Mouse (Mus musculus) large intestine, adult 2 months (tissue): Measurements from ENCODE around the gene Efna2. TPM values are rescaled to one million over a fixed set of nuclear protein-coding genes. Genes with fewer than 3 reads are reported as not detected.

Experiments
- DNase-seq: peaks from one replicate; pipeline ENCODE4 v3.0.0-alpha.2; 2012; ENCODE audit warnings: low read depth, low spot score
- WGBS: fragments of 180-500 bp; shearing (Covaris S2); methylation state at CpG from one replicate; pipeline ENCODE4 v1.1.7; 2018; 5-methylcytosine and 5-hydroxymethylcytosine counted together
- polyA plus RNA-seq: library from polyadenylated mRNA; depleted of rRNA; stranded (reverse); fragments of >200 nt; gene quantifications from 2 replicates; pipeline ENCODE4 v1.2.3, GENCODE M21; 2012; rRNA removed

Gene Efna2
- 0.95 and 1.1 TPM in 2 replicates for polyA plus RNA-seq

DNA sequence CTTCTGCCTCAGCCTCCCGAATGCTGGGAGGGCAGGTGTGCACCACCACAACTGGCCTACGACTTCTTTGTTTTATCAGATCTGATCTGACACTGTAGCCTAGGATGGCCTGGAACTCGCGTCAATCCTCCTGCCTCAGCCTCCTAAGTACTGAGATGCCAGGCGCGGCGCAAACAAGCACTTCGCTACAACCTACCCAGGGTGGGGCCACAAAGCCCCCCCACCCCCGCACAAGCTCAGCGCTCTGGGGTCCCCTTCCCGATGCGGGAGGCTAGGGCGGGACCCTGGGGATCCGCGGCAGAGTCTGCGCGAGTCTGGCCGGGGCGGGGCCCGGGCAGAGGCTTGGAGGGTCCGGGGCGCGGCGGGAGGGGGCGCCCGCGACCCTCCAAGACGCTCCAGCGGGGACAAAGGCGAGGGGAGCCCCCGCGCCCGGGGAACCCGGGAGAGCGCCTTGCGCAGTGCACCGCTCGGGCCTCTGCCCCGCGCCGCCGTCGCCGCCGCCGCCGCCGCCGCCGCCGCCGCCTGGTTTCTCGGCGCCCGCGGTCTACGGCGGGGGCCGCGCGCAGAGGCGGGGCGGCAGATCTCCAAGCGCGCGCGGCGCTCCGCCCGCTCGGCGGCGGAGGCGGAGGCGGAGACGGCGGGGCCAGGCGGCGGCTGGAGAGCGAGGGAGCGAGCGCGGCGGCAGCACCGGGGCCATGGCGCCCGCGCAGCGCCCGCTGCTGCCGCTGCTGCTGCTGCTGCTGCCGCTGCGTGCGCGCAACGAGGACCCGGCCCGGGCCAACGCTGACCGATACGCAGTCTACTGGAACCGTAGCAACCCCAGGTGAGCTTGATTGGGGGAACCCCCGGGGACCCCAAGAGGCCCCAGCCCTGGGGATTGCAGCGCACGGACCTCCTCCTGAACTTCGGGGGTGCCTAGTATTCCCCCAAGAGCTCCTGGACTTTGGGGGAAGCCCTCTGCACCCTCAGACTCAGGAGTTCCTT, at the start of gene Efna2:
Gene Efna2, plus strand, starts transcription at position 415 of the 984 bp plus-strand sequence.
- DNase-seq: no peak
- WGBS: 5% methylated on average over 101 of the region's 106 CpGs

DNA sequence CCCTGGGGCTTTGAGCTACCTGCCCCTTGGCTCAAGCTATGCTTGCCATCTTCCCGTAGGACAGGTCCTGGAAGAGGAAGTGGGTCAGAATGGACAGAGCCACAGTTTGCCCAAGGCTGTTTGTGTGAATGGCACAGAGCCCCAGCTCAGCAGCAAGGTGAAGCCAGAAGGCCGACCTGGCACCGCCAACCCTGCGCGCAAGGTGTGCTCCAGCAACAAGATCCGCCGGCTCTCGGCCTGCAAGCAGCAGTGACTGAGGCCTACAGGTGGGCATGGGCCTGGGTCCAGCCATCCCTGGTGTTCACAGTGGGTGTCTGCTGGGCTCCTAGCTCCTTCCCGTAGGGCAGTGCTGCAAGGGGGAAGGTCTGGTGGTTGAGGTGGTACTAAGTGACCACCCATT, 49.4 kb upstream of the Efna2 start:
- no peak for DNase-seq
- WGBS: 34% methylated on average over 9 of the region's 9 CpGs

DNA sequence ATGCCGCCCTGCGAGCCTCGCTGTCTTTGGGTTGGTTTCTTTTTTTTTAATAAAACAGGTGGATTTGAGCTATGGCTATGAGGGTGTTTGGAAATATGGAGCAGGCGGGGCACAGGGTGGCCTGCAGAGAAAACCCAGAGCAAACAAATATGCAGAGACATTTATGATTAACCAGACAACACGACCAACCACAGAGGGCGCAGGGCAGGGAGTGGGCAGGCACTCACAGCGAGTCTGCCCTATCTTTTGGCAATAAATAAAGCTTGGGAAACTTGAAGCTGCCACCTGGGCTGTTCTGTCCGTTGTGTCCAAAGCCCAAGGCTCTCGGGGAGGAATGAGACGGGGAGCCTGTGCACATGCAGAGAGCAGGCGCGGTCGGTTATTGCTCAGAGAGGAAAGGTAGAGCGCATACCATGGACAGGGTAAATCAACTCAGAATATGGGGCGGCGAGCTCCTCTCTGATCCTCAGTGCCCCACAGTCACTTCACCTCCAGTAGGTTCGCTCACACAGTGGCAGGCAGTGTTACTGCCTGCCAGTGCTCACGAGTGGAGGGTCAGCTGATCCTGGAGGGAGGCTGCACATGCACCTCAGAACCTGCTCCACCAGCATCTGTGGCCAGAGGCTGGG, 48.8 kb upstream of the Efna2 start:
- DNase-seq: no peak
- WGBS: 34% methylated on average over 18 of the region's 18 CpGs

DNA sequence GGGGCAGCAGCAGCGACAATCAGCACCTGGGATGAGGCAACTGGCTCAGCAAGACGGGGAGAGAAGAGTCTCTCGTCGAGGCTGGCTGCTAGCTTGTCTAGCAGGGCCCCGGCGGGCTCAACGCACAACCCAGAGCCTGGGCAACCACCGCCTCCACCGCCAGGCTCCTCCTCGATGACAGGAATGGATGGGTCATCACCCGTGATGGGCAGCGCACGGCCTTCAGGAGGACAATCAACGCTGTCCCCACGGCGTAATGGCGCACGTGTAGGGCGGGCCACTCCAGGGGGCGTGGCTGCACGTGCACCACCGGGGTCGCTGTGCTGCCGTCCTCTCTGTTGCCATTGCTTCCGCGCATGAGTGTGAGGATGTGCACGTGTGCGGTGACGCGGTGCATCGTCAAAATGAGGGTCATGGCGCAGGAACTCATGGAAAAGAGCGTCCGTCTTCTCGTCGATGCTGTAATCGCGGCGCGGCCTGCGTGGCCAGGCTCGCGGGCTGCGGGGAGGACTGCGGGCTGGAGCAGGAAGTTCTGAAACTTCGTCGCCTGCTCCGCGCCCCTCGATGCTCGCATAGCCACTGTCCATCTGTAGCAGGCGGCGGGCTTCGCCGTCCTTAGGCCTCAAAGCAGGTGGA, 47.8 kb upstream of the Efna2 start:
- DNase-seq: no peak
- 73% methylated on average over 55 of the region's 55 CpGs for WGBS

DNA sequence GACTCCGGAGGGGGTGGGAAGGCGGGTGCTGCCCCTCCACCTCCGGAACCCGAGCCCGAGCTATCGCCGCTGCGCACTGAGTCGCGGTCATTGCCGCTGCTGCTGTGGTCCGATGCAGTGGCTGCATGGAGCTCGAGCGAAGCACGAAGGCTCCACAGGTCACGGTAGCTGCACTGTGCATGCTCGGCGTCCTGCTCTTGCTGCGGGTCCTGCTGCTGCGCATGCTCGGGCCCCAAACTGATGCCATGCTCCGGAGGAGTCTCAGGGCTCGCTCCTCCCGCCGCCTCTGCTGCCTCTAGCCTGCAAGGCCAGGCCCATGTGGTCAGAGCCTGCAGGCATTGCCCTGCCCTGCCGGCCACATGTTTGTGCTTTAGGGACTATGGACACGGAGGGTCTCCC, 47.3 kb upstream of the Efna2 start:
- no peak for DNase-seq
- 87% methylated on average over 27 of the region's 27 CpGs for WGBS

DNA sequence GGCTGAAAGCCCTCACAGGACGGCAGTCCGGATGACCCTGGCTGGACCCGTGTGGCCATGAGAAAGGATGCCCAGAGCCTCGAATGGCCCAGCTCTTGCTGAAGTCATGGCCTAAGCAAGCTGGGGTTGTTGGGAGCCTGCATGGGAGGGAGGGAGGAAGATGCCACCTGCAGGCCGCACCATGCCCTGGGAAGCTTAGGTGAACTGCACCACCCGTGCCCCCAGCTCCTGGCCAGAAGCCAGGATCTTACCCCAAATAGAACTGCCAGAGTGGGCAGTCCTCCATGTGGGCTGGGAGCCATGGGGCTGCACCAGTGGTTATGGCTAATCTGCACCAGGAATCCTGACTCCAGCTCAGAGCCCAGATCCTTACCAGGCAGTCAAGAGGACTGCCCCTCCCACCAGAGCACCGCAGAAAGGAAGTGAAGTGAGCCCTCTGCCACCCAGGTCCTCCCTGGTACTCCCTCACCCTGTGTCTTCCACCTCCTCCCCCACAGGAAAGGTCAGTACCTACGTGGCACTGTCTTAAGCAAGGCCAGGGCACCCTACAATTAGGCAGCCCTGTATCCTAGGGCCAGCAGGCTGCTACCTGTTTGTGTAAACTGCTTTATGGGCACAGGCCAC, 45.9 kb upstream of the Efna2 start:
- WGBS: 60% methylated on average over 8 of the region's 8 CpGs
- no peak for DNase-seq

DNA sequence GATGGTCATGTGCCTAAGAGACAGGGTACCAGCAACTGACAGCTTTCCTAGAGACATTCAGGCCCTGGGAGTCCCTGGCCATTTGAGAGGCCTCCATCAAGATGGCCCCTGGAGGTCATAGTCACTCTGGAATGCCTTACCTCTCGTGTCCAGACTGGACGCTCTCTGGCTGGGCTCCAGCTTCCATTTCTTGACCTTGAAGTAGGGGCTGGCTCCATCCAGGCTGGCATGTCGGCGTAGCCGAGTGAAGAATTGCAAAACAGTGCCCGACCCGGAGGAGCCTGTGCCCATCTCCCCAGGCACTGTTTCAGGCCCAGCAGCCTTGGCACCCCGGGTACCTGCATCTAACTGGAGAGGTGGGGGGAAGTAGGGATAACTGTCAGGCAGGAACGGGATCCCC, 44.9 kb upstream of the Efna2 start:
- WGBS: 83% methylated on average over 9 of the region's 9 CpGs

DNA sequence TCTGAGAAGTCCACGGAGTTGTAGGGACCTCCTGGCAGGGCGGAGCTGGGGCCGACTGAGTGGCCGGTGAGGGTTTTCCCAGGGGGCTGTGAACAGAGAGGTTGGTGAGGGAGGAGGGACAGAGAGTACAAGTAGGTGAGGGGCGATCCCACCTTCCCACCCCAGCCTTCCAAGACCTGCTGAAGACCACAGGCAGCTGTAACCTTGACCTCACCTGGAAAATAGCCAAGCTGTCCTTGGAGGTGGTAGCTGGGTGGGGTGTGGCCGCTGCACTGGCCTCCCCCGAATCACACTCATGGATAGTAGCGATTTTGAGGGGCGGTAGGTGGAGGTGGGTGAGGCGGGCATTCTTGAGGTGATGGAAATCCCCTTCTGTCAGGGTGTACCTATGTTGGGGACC, 44.1 kb upstream of the Efna2 start:
- DNase-seq: no peak
- 82% methylated on average over 10 of the region's 10 CpGs for WGBS

More for the DNA sequence above, 44.9 kb upstream of the Efna2 start:
- no peak for DNase-seq

DNA sequence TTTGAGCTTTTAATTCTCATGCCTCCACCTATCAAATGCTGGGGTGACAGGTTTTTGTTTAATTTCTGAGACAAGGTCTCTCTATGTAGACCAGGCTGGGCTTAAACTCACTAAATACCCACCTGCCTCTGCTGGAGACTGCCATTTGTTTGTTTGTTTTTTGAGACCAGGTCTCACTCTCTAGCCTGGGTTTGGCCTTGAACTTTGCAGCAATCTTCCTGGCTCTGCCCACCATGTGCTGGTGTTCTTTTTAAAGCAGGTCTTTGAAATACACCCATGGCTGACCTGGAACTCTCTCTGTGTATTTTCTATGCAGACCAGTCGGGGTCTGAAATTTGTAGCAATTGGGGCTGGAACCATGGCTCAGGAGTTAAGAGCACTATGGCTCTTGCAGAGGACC, 43.6 kb upstream of the Efna2 start:
- 97% methylated on average over 1 of the region's 1 CpGs for WGBS
- no peak for DNase-seq

DNA sequence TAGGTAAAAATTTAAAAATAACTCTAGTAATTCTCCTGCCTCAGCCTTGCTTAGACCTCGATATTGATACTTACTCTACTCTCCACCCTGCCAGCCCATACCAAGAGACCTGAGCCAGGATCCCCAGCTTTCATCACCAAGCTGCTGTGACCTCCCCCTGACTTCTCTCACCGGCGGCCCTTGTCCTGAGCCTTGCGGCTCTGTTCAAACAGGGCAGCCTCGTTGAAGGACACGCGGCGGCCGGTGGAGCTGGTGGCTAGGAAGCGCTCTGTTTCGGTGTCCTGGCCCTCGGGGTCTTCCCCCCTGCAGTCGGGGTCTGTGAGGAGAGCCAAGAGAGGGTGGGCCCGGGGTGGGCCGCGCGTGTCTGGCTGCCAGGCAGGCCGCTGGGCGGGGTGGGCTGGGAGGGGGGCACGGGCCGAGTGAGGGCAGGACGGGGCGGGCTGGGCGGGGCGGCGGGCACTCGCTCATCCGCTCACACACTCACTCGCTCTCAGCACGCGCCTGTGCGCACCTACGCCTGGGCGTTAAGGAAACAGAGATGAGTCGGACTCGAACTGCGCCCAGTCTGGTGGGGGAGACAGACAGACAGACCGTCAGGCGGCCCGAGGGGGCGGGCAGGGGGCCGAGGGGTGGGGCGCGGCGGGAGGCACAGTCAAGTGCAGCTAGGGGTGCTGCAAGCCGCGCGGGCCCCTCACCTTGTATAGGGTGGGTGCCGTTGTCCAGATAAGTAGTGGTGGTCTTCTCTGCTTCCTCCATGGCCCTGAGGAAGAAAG, 42.9 kb upstream of the Efna2 start:
- WGBS: 34% methylated on average over 49 of the region's 49 CpGs
- DNase-seq: no peak

DNA sequence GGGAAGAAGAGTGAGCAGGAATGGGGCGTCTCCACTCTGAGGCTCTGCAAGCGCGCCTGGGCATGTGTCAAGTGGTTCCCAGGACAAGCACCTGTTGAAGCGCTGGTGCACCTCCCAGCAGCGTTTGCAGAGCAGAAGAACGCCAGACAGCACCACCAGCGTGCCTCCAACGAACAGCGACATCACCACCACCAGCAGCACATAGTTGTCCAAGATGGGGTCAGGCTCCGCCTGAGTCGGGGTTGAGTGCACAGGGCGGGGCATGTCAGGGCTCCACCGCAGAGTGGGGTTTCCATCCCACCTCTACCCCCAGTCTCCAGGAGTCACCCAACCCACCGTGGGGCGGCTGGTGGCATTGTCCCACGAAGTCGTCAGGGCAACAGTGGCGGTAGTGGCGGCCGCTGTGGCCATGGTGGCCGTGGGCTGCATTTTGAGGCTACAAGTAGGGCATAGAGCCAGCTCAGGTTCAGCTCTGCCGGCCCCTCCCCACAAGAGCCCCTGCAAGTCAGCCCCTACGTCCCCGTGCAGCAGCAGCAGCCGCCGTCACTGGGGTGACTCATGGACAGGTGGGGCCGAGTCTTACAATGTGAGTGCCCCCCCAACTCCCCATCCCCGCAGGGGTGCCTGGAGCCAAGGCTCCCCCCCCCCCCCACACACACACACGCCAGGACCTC, 42.2 kb upstream of the Efna2 start:
- no peak for DNase-seq
- 12% methylated on average over 29 of the region's 29 CpGs for WGBS

DNA sequence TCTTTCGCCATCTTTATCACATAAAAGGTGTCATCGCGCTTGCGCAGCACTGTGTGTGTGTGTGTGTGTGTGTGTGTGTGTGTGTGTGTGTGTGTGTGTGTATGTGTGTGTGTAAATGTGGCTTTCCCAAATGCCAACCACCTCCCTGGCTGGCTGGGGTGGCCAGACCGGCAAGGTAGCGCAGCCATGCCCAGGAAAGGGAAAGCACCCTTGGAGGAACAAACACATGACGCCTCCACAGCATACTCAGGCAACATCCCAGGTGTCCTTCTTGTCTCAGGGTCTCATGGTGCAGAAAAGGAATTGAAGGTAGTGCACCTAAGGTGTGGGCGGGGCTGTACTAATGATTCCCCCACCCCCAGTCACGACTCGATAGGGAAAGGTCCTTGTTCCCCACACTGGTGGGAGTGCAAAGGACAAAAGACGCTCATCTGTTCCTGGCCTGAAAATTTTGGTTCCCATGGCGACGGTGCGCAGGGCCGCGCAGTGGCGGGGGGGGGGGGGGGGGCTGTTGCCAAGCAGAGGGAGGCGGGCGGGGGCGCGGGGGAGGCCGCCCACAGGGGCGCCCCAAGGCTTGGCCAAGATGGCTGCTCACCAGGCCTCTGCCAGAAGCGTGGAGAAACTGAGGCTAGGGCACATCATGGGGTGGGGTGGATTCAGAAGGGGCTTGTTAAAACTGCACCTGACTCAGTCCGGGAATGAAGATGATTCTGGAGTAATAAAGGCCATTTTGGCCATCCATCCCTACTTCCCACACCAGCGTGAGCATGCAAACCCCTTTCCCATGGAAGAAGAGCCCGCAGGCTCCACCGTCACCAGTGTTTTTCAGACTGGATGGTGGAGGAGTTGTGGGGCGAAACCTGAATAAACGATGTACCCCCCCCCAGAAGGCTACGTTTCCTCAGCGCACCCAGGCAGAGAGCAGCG, 41.4 kb upstream of the Efna2 start:
- WGBS: 13% methylated on average over 30 of the region's 33 CpGs
- no peak for DNase-seq

DNA sequence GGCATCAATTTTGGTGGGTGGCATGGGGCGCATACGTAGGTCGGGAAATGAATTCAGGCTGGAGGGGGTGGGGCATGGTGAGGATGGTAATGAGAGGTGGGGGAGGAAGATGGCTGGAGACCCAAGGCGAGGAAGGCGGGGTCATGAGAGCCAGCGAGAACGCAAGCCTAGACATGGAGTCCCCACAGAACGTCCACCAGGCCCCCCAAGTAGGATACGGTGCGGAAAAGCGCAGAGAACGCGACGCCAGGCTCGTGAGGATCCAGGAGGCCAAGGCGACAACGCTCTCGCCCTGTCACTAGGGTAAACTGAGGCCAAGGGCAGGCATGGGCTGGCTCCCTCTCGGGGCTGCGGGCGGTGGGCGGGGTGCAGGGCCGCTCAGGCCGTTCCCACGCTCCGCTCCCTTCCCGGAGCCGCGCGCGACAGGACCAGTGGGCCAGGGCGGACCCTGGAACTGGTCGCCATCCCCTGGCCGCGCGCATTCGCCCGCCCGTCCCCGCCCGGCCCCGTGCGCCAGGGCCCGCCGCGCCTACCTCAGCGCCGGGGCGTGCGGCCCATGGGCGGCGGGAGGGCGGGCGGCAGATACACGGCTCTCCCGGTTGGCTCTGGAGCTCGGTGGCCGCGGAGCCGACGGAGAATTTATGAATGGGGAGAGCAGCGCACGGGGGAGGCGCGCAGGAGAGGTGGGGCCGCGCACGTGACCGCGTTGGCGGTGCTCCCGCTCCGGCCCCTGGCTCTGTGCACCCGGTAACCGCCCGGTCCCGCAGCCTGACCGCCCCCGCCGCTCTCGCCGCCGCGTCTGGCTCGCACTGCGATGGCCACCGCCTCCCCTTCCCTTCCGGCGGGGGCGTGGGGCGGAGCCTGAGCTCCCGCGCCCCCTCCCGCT, 40.5 kb upstream of the Efna2 start, which contains the start of gene Atp5d:
Gene Atp5d, plus strand, starts transcription at position 80 of the 886 bp plus-strand sequence.
- under 1% methylated on average over 94 of the region's 94 CpGs for WGBS

DNA sequence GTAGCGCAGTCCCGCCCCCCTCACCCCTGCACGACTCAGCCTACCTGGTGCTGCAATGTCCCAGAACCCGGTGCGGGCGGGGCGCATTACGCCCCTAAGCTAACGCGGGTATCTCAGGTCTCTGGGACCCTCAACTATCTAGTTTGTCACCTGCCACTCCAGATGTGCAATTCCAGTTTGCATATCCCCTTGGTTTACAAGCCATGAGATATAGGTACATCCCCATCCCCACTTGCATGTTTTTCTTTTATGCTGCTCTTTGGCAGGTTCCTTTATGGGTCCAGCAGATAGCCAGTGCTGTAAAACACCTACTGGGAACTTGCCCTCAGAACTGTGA, 39.9 kb upstream of the Efna2 start:
- no peak for DNase-seq
- 1% methylated on average over 10 of the region's 10 CpGs for WGBS

More for the DNA sequence above, 40.5 kb upstream of the Efna2 start, which contains the start of gene Atp5d:
- DNase-seq: no peak

DNA sequence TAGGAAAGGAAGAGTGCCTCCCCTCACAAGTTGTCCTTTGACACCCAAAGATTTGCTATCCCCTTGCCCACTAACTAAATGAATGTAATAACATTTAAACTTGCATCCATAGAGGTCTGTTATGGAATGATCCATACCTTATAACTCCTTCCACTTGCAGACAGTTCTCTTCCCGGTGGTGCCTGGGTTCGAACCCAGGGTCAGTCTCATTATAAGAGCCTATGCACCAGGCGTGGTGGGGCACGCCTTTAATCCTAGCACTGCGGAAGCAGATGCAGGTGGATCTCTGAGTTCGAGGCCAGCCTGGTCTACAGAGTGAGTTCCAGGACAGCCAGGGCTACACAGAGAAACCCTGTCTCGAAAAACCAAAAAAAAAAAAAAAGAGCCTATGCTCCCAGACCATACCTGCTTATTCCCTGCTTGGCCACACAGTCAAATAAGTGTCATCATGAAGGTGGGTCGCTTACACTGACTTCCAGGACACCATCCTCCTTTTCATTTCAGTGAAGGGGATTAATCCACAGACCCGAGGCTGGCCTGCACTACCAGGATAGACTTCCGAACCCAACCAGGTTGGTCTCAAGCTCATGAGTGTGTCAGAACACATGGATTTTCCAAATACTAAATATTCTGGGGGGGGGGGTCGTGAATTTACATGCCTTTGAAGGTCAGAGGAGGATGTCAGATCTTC, 39.2 kb upstream of the Efna2 start:
- 76% methylated on average over 11 of the region's 11 CpGs for WGBS
- DNase-seq: no peak

DNA sequence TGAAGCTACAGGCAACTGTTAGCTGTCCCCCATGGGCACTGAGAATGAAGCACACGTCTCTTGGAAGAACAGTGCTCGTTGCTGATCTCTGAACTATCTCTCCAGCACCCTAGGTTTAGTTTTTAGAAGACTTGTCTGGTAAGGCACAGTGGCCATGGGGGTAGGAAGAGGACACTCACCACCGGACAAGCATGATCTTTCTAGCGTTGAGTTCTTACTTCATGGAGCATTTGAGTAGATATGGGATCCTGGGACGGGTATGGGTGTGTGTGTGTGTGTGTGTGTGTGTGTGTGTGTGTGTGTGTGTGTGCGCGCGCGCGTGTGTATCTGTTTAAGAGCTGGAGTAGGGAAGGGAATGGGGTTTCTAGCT, 38.6 kb upstream of the Efna2 start, which contains the start of gene Cbarp:
Gene Cbarp, minus strand, starts transcription at position 170 of the 370 bp plus-strand sequence.
- no peak for DNase-seq
- WGBS: 68% methylated on average over 10 of the region's 10 CpGs
